In genomic region chr2:126211011-126211680, GRCm38 (mm10) we compare ENCODE assay signal across 16 mouse cellular contexts. TPM values are rescaled to one million over a fixed set of nuclear protein-coding genes. Genes with fewer than 3 reads are reported as not detected.
"Had no signal": no experiment of that assay in that cellular context is flagged by ENCODE, and none has a peak within 500 bp of the region (broad histone marks: within the 10 kb centered on the region; RNA-seq: fewer than 3 reads in every experiment).

No protein-coding gene starts in this region.

- H3K4me3 ChIP-seq: limb, embryonic 15.5 days; liver, embryonic 12.5 days; midbrain, embryonic 12.5 days; neural tube, embryonic 13.5 days; stomach, embryonic 15.5 days had no signal

- DNase-seq: kidney, postnatal 25 days; layer of hippocampus, postnatal 36 days; lung, embryonic 14.5 days; lung, postnatal 14 days; retina, postnatal 1 day; right cerebral cortex, postnatal 4 days; thymus, adult 2 months; thymus, postnatal 25 days had no signal

- H3K27ac ChIP-seq: limb, embryonic 15.5 days; liver, embryonic 12.5 days; midbrain, embryonic 12.5 days; neural tube, embryonic 13.5 days; stomach, embryonic 15.5 days had no signal

RNA-seq across cellular contexts. Expression of gene Gm17555, which starts 3.8 kb away (rescaled TPM):
- total RNA-seq: layer of hippocampus, postnatal 36 days; left cerebral cortex, adult 8-10 months; left cerebral cortex, postnatal 25 days; megakaryocyte-erythroid progenitor cell, adult 5-6 weeks had no signal

RNA-seq across cellular contexts. Expression of gene Fam227b, which starts 59.3 kb away (rescaled TPM):
- total RNA-seq: layer of hippocampus, postnatal 36 days; left cerebral cortex, adult 8-10 months; left cerebral cortex, postnatal 25 days; megakaryocyte-erythroid progenitor cell, adult 5-6 weeks had no signal
